Mouse (Mus musculus): Measurements from ENCODE around the gene Fbn1. TPM values are rescaled to one million over a fixed set of nuclear protein-coding genes. Genes with fewer than 3 reads are reported as not detected.
"Not testable (repeated sequence)": the region's sequence is repeated elsewhere in the genome, so short reads cannot be mapped to it uniquely, and the experiment has no call there.

The Fbn1 gene
- total RNA-seq, 1 experiment from 2014 or later: 28.8 TPM

DNA sequence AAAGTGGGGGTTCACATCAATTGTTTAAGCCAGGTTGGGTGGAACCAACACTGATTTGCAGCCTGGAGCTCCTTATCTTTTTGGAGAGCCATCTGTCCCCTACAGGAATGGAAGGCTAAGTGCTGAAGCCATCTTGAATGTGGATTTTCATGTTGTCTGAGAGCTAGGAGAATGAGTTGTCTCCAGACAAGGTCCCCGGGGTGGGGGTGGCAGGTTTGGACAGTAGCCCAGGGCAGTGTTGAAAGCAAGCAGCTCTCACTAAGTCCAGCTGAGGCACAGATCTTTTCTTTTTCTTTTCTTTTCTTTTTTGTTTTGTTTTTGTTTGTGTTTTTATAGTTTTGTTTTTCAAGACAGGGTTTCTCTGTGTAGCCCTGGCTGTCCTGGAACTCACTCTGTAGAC is 216.7 kb downstream of the Fbn1 start:
- DNase-seq: peak; percentile 15

DNA sequence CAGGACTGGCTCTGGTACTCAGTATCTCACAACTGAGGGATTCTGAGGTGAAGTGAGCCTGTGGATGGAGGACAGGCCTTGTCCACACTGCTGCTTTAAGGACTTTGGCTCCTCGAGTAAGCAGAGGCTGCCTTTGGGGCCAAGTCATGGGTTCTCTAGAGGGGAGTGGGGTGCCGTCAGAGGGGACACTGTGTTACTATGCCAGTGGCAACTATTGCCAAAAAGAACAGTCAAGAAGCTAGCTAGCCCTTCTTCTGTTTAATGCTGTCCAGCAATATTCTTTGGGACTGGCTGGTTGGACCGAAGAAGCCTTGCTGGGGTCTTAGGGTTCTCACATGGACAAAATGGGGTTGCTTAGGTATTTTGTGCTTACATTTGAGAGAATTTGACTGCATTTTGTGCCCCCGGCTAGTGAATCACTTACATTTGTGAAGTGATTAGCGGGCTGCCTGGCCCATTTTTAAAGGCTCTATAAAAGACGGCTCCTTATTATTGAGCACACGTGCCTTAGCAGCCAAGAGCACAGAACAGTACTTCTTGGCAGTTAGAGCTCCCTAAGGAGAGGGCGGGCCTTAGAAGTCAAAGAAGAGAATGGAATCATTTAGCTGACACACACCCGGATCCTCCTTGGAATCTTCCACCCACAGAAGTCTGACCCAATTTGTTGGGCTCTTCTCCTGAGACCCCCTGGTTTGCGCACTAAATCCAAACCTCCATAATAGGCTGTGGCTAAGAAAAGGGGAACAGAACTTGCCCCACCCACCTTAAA is 217.4 kb downstream of the Fbn1 start:
- DNase-seq: no peak

DNA sequence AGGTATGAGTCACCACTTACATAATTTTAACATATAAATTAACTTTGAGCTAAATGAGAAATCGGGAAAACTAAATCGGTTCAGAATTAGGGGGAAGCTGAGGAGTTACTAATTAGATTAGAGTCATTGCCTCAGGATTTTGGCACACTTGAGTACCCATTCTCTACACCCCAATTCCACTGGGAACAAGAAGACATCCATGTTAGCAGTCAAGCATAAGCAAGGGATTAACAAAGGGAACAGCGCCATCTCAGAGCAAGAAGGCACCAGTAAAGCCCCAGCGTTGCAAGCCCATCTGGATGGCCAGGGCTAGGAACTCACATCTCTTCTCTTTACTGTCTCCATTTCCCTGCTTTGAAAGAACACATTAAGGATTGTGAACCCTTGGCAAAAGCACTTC is 222.0 kb downstream of the Fbn1 start:
- no peak for DNase-seq

DNA sequence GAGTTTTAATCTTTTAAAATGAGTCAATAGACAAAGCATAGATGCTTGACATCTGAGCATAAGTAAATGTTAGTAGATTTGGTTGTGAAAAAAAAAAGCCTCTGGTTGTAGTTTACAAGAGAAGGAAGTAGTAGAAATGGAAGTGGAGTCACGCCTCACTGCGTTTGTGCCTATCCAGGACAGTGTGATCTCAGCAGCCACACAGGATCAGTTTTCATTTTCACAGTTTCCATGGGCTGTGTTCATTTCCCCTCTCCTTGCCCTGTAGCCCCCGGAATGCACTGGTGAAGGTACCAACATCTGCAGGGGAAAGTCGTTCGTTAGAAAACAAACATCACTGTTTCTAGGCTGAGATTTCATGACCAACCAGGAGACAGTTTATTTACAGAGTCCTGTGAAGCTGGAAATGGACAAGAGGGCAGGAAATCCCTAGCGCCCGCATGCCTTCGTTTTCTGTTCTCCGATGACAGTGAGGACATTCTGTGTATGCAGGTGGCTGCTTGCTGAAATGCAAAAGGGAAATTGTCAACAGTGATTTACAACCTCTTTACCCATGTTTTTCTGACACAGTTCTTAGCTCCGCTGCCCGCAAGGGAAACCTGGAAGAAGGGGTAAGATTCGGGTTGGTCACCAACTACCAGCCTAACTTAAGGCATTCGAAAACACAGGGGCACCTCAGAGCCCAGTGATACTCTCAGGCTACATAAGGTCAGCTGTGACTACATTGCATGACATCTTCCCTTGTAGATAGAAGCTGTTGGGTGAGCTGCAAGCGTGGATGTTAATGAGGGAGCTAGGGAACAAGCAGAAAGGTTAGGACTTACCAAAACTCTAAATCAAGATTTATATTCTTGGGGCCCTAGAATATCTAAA is 225.2 kb downstream of the Fbn1 start:
- DNase-seq: no peak

DNA sequence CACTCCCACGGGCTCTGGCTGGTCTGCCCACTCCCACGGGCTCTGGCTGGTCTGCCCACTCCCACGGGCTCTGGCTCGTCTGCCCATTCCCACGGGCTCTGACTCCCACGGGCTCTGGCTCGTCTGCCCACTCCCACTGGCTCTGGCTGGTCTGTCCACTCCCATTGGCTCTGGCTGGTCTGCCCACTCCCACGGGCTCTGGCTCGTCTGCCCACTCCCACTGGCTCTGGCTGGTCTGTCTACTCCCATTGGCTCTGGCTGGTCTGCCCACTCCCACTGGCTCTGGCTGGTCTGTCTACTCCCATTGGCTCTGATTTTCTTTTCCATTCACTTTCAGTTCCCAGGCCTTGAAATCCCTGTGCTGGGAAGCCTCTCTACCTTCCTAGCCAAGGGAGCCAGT is 227.8 kb downstream of the Fbn1 start:
- not testable (repeated sequence) for DNase-seq

DNA sequence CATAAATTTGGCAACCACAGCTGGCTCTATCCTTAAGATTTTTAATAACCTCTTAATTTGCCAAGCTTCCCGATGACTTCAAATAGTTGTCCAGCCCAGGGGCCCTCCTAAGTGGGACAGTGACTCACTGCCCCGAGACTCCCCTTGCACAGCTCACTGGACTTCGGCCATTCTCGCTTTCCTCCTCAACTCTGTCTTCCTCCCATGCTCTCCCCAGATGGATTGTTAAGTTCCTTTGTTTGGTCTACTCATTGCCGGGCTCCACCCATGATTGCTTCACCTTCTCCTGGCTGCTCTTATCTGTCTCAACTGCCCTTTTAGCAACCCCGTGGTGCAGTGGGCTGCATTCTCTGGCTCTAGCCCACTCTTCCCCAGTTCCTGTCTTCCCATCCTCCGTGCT is 229.3 kb downstream of the Fbn1 start:
- no peak for DNase-seq

DNA sequence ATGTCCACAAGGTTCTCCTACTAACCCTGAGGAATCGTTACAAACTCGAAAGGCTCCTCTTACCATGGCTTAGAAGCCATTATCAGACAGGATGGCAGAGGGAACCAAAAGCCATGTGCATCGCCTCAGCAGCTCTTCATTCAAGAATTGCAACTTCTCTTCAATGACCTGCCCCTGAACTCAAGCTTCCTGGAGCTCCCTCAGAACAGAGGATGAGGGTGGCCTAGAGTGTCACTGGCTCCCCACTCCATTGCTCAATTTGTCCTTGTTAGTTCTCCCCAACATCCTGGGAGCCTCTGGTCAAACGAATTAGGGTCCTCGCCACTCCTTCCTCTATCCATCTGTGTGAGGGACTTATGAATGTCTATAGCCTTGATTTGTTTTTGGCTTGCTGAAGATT is 231.1 kb downstream of the Fbn1 start:
- no peak for DNase-seq

DNA sequence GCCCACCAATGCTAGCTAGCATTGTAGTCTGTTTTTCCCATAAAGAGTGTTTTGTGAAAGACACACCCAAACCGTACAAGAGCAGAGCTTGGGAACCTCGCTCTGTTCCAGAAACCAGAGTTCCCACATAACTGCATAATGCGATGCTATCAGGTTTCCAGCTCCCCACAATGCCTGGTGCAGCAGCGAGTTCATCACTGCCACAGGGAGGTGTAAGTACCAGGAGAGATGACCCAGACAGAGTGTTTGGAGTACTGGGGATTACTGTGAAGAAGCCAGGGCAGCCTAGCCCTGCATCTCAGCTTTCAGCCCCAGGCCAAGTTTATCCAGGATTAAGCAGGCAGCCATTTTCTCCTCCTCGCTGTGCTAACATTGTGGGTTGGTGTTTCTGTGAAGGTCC is 232.2 kb downstream of the Fbn1 start:
- no peak for DNase-seq

DNA sequence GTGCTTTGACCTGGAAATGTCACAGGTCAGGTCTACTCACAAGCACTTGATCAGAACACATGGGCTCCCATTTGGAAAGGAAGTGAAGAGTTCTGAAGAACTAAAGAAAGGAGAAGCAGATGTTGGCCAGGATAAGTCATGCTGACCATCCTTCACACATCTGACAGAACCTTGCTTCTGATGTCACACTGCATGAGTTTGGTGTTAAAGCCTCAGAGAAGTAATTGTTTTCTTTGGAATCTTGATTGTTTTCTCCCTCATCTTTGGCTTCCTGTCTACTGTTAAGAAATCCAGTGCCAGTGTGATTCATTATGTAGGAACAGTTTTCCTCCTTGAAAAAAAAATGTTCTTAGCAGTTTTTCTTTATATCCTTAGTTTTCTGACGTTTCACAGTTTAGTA is 238.9 kb downstream of the Fbn1 start:
- no peak for DNase-seq

DNA sequence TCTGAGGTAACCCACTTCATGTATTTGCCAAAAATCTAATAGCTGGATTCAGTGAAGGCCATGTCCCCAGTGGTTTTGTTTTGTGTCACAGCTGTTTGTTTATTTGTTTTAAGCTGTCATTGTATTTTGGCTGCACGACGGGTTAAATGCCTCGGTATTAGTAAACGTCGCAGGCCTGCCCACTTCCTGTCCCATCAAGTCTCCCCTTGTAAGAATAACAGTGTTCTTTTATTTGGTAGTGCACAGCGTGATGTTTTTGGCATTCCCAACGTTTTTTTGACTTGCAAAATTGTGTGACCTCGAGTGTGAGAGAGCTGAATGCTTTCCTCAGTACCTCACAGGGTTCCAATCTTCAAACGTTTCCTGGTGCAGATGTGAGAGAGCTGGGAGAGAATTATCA is 244.0 kb downstream of the Fbn1 start:
- no peak for DNase-seq

DNA sequence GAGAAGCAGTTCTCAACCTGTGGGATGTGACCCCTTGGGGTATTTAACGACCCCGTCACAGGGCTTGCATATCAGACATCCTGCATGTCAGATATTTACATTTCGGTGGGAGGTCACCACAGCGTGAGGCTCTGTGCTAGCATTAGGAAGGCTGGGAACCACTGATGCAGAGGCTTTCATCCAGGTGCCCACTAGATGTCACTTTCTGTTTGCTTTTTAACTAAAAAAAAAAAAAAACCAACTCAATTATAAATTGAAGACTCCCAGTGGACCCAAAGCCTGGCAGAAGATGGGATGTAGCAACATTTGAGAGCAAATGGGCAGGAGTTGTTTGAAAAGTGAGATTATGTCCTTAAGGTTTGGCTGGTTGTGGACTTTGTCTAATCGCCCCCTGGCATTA is 244.7 kb downstream of the Fbn1 start:
- DNase-seq: no peak

DNA sequence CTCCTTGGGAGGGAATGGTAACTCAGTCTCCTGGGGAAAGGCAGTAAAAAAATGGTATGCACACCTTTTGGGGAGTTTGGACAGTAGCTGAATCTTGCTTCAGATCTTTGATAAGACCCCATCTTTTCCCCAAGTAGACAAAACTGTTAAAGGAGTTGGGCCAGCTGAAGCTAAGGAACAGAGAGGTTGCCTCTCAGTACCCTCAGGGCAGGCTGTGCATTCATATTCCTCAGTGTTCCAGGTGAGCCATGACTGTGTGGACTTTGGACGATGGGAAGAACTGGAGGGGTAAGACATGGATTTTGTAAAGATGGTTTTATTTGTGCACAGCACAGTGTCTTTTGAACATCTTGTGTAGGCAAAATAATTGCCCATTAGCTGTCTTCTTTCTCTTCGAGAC is 247.5 kb downstream of the Fbn1 start:
- DNase-seq: no peak

DNA sequence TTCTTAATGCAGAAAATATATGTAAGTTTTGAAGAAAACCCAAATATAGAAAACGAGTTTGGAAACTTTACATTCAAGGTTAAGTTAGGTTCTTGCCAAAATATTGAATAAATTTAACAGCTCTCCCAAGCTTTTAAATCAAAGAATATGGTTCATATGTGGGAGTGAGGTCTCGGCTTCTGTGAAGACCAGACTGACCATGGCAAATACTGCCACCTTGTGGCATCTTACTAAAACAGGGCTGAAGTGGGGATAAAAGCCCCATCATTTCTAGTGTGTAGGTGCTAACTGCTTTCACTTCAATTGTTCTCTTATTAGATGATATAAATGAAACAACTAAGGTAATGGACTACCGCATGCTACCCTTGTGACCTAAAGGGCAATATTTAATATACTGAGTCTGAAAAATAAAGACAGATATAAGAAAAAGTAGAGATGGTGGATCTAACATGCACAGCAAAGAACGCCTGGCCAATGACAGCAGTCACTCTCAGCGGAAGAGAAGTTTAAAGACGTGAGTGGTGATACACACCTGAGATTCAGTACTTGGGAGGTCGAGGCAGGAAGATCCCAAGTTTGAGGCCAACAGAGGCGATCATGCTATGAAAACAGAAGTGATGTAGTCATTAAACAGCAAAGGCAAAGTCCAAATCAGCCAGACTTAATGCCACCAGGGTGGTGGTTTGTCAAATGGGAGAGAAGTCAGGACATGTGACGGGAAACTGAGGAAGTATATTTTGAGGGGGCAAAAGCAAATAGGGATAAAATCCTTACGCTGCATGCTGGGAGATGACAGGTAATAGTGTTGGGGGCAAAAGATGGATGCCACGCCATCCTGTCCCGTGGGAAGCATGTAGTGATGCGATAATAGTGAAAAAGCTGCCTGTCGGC is 248.3 kb downstream of the Fbn1 start:
- no peak for DNase-seq

DNA sequence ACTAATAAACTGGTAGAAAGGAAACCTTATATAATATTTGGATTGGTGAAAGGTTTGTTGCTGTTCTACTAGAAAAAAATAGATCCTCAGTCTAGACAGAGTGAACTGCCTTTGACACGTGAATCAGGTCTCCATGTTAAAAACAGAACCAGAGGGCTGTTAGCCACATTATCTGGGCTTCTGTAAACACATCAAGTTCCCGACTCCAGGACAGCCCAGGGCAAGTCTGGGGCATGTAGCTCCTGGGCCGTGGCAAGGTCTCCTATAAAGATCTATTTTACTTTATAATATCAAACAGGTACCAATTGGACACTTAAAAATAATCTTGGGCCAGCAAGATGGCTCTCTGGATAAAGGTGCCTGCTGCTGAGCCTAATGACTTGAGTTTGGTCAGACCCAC is 251.9 kb downstream of the Fbn1 start:
- no peak for DNase-seq

DNA sequence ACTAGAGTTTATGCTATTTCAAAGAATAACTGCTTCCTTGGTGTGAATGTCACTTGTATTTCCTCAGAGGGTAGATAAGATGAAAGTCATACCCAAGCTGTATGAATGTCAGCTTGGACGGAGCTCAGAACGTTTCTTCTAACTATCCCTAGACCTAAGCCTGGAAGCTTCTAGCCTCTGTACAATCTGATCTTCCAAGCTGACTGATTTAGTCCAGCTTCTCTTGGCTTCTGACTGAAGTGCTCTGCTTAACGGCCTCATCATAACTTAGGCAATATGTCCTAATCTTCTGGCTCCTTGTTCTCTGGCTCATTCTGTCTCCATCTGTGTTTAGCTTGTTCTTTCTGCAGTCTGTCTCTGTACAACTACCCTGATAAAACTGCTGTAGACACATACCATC is 253.2 kb downstream of the Fbn1 start:
- no peak for DNase-seq

DNA sequence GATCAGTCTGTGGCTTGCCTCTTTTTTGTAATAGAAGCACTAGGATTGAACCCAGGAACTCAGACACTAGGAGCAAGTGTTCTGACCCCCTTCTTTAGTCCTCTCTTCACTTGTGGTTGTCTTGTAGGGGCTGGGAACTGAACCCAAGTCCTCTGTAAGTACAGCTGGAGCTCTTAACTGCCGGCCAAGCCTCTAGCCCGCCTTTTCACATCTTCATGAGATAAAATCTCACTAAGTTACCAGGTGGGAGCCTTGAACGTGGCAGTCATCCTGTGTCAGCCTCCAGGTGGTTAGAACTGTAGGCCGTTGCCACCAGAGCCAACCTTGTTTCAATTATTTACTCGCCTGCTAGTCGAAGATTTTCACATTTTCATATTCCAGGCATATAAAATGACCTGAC is 254.1 kb downstream of the Fbn1 start:
- DNase-seq: no peak

DNA sequence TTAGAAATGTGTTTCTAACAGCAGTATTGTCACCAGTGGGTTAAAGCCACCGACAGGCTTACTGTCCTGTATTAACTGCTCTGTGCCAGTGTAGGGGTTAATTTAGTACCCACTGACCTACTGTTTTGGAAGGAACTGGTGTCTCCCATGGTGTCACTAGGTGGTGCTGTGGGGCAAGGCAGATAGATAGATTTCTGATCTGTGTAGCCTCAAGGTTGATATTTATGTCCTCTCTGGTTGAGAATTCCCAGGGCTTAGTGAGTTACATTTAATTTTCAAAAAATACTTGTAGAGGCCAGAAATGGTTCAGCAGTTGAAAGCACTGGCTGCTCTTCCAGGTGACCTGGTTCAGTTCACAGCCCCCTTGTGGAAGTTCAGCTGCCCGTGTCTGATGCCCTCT is 255.5 kb downstream of the Fbn1 start:
- DNase-seq: peak; percentile 46

DNA sequence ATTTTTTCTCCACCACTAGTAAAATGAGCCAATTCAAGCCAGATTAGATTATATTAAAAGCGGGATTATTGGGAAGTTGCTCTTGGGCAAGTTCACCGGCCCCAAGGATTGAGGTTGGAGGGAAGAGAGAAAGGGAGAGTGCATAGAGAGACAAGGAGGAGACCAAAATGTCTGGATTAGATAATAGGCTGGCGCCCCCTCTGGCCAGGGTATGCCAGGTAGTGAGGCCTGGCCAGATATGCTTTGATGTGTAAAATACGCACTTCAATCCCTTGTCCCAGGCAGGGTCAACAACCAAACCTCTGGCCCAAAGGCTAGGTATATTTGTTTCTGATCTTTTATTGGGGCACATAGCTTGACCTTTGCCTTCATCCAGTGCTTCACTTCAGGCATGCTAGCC is 256.0 kb downstream of the Fbn1 start:
- no peak for DNase-seq

Data from adrenal gland, postnatal 25 days (tissue).